Comparison of ENCODE assay signal across 27 mouse cellular contexts in genomic region chr6:69507995-69508394, GRCm38 (mm10).
DNase-seq lines count a peak whose midpoint lies in the region; ATAC-seq and TF ChIP-seq lines count a peak whose summit lies in the region.
"Had no signal": no experiment of that assay in that cellular context is flagged by ENCODE, and none has a peak within 500 bp of the region (broad histone marks: within the 10 kb centered on the region; RNA-seq: fewer than 3 reads in every experiment).

No protein-coding gene starts in this region.

- no peaks in the 10 kb centered on the region for H3K9me3 ChIP-seq in hindbrain, postnatal 0 days (ENCODE audit: low read length)
- H3K9me3 ChIP-seq in hindbrain, embryonic 13.5 days, result no peaks in the 10 kb centered on the region
- no peaks in the 10 kb centered on the region for H3K9me3 ChIP-seq in CH12.LX (replicated peaks; ENCODE audit: low read length)
- H3K9me3 ChIP-seq: embryonic facial prominence, embryonic 13.5 days; embryonic facial prominence, embryonic 15.5 days; forebrain, embryonic 10.5 days; forebrain, embryonic 12.5 days had no signal

- no peak for ATAC-seq in hindbrain, postnatal 0 days
- ATAC-seq in hindbrain, embryonic 13.5 days (ENCODE audit: low FRiP score), result no peak
- ATAC-seq: activated CD4-positive, CD25-positive, alpha-beta regulatory T cell, adult 4 months; CD4-positive, CD25-positive, alpha-beta regulatory T cell, adult 4 months; forebrain, embryonic 14.5 days; forebrain, embryonic 16.5 days; Patski had no signal

- TF ChIP-seq RAD21 in CH12.LX (IDR thresholded peaks at IDR 0.05; ENCODE audit: low read depth, low read length), result peak; percentile 32

- H3K4me3 ChIP-seq in hindbrain, postnatal 0 days (ENCODE audit: low read length), result no peak overlapping the region
- no peak overlapping the region for H3K4me3 ChIP-seq in hindbrain, embryonic 13.5 days
- no peak overlapping the region for H3K4me3 ChIP-seq in left cerebral cortex, adult 2 months
- no peak overlapping the region for H3K4me3 ChIP-seq in CH12.LX (replicated peaks in 1 of 3; ENCODE audit: low read depth in 2 of 3, low read length in 2 of 3, poor library complexity in 1 of 3)
- H3K4me3 ChIP-seq: embryonic facial prominence, embryonic 13.5 days; embryonic facial prominence, embryonic 15.5 days; erythroblast, embryonic 14.5 days; forebrain, embryonic 10.5 days; forebrain, embryonic 12.5 days had no signal

- no peak overlapping the region for H3K27ac ChIP-seq in hindbrain, postnatal 0 days
- H3K27ac ChIP-seq in hindbrain, embryonic 13.5 days, result no peak overlapping the region
- no peak overlapping the region for H3K27ac ChIP-seq in left cerebral cortex, adult 2 months
- no peak overlapping the region for H3K27ac ChIP-seq in CH12.LX (ENCODE audit: insufficient read depth, low read depth)
- H3K27ac ChIP-seq: embryonic facial prominence, embryonic 13.5 days; embryonic facial prominence, embryonic 15.5 days; forebrain, embryonic 10.5 days; forebrain, embryonic 12.5 days had no signal

- no peak for DNase-seq in hindbrain, postnatal 0 days (ENCODE audit: low spot score)
- no peak for DNase-seq in left cerebral cortex, adult 2 months (ENCODE audit: extremely low spot score in 1 of 2, low spot score in 2 of 2)
- no peak for DNase-seq in left cerebral cortex, adult 8-10 months (ENCODE audit: low spot score in 2 of 2)
- no peak for DNase-seq in CH12.LX (ENCODE audit: extremely low read depth)
- no peak for DNase-seq in cerebellum, adult 9-11 months
- DNase-seq: adrenal gland, adult 8-10 months; adrenal gland, postnatal 14 days; adrenal gland, postnatal 36 days; B cell, adult 2 months; cerebellum, adult 11-12 months; cerebellum, adult 2 months; cerebellum, adult 9-10 months; cerebellum, postnatal 14 days; cerebellum, postnatal 36 days; embryo, embryonic 11 days had no signal

- no peaks in the 10 kb centered on the region for H3K79me2 ChIP-seq in CH12.LX (replicated peaks; ENCODE audit: control insufficient read depth, extremely low read depth, insufficient read depth, poor library complexity, severe bottlenecking)

- no peak overlapping the region for H3K4me2 ChIP-seq in hindbrain, postnatal 0 days (ENCODE audit: low read depth, low read length)
- H3K4me2 ChIP-seq in hindbrain, embryonic 13.5 days, result no peak overlapping the region
- H3K4me2 ChIP-seq in CH12.LX (ENCODE audit: insufficient read depth, low read depth, poor library complexity, severe bottlenecking), result no peak overlapping the region
- H3K4me2 ChIP-seq: embryonic facial prominence, embryonic 13.5 days; embryonic facial prominence, embryonic 15.5 days; forebrain, embryonic 12.5 days had no signal

- no peak overlapping the region for H3K9ac ChIP-seq in hindbrain, postnatal 0 days (replicated peaks; ENCODE audit: low read length)
- H3K9ac ChIP-seq in hindbrain, embryonic 13.5 days, result no peak overlapping the region
- no peak overlapping the region for H3K9ac ChIP-seq in CH12.LX (ENCODE audit: insufficient read depth, low read depth)
- H3K9ac ChIP-seq: embryonic facial prominence, embryonic 13.5 days; embryonic facial prominence, embryonic 15.5 days; forebrain, embryonic 12.5 days had no signal

- no peak for TF ChIP-seq EP300 in CH12.LX (IDR thresholded peaks at IDR 0.05; ENCODE audit: low read length)

- H3K27me3 ChIP-seq in hindbrain, postnatal 0 days (ENCODE audit: insufficient read depth, low read length), result no peaks in the 10 kb centered on the region
- H3K27me3 ChIP-seq in hindbrain, embryonic 13.5 days, result no peaks in the 10 kb centered on the region
- H3K27me3 ChIP-seq in CH12.LX (replicated peaks), result no peaks in the 10 kb centered on the region
- H3K27me3 ChIP-seq: embryonic facial prominence, embryonic 13.5 days; embryonic facial prominence, embryonic 15.5 days; forebrain, embryonic 12.5 days; Patski had no signal

- intact Hi-C loops in left cerebral cortex, adult 2 months (cut with DNase I), result no loop called here

- no peaks in the 10 kb centered on the region for H3K4me1 ChIP-seq in hindbrain, postnatal 0 days (ENCODE audit: insufficient read depth, low read length)
- H3K4me1 ChIP-seq in hindbrain, embryonic 13.5 days (replicated peaks), result no peaks in the 10 kb centered on the region
- peaks cover 10 to 11% of the 10 kb centered on the region in 2 experiments; a peak in 3 of 4 replicates for H3K4me1 ChIP-seq in CH12.LX (ENCODE audit: control insufficient read depth in 1 of 2, insufficient read depth in 2 of 2)
- H3K4me1 ChIP-seq: embryonic facial prominence, embryonic 13.5 days; embryonic facial prominence, embryonic 15.5 days; forebrain, embryonic 10.5 days; forebrain, embryonic 12.5 days had no signal

- TF ChIP-seq CTCF in hindbrain, postnatal 0 days (IDR thresholded peaks at IDR 0.05; ENCODE audit: low read depth), result 0 out of 2 replicates have a peak, but pooled peaks have one; percentile 10
- TF ChIP-seq CTCF in left cerebral cortex, adult 2 months (IDR thresholded peaks at IDR 0.05), result peak; percentile 1
- TF ChIP-seq CTCF in CH12.LX (conservative IDR thresholded peaks at IDR 0.05 in 1 of 2, IDR thresholded peaks at IDR 0.05 in 1 of 2; ENCODE audit: low read depth in 2 of 2, low read length in 2 of 2), result peak in 1 of 2 experiments; percentile 46; a peak in 2 of 4 replicates

- dilution Hi-C loops in CH12.LX (cut with MboI; ENCODE audit: extremely low pct_ligation_motif_present, extremely low pct_unique_long_range_greater_than_20kb, low sequenced_read_pairs), result no loop called here

- in situ Hi-C loops in CH12.LX (cut with MboI; ENCODE audit: low pct_ligation_motif_present, low pct_unique_long_range_greater_than_20kb, low sequenced_read_pairs), result no loop called here

- TF ChIP-seq POLR2A in CH12.LX (IDR thresholded peaks at IDR 0.05; ENCODE audit: low read depth, low read length), result no peak

- H3K36me3 ChIP-seq in hindbrain, postnatal 0 days (ENCODE audit: insufficient read depth, low read length), result no peaks in the 10 kb centered on the region
- H3K36me3 ChIP-seq in hindbrain, embryonic 13.5 days, result no peaks in the 10 kb centered on the region
- no peaks in the 10 kb centered on the region for H3K36me3 ChIP-seq in CH12.LX (replicated peaks in 1 of 2; ENCODE audit: control insufficient read depth in 1 of 2, insufficient read depth in 1 of 2, low read length in 1 of 2)
- H3K36me3 ChIP-seq: embryonic facial prominence, embryonic 13.5 days; embryonic facial prominence, embryonic 15.5 days; forebrain, embryonic 10.5 days; forebrain, embryonic 12.5 days; G1E had no signal

- WGBS in hindbrain, postnatal 0 days, result 85% methylated on average over 3 of the region's 3 CpGs
- WGBS in hindbrain, embryonic 13.5 days, result 84% methylated on average over 3 of the region's 3 CpGs

TF ChIP-seq in CH12.LX, 34 proteins besides CTCF, POLR2A, EP300 and RAD21:
- TF ChIP-seq ZC3H11A (IDR thresholded peaks at IDR 0.05; ENCODE audit: low read depth, low read length) (no peak), CHD1 (IDR thresholded peaks at IDR 0.05; ENCODE audit: low read depth, low read length) (no peak), NELFE (IDR thresholded peaks at IDR 0.05; ENCODE audit: low read depth, low read length) (no peak), MAX (IDR thresholded peaks at IDR 0.05; ENCODE audit: low read length) (no peak), KAT2A (IDR thresholded peaks at IDR 0.05; ENCODE audit: insufficient replicate concordance, low read length) (no peak), MXI1 (IDR thresholded peaks at IDR 0.05; ENCODE audit: low read depth, low read length) (no peak), ZNF384 (IDR thresholded peaks at IDR 0.05; ENCODE audit: low read depth, low read length) (peak; percentile 91)
